Mouse (Mus musculus) midbrain, embryonic 10.5 days (tissue): ENCODE results near the gene Tbxa2r. TPM values are rescaled to one million over a fixed set of nuclear protein-coding genes. Genes with fewer than 3 reads are reported as not detected.

Source experiments
- DNase-seq: peaks from one replicate; pipeline ENCODE4 v3.0.0-alpha.2; 2017; ENCODE audit warnings: low spot score
- H3K27ac ChIP-seq: fragments of 300-500 bp; sonication (generic); replicated peaks from 2 replicates; pipeline ENCODE4 v1.5.1; 2016; ENCODE audit warnings: mild to moderate bottlenecking
- H3K27me3 ChIP-seq: fragments of 300-500 bp; sonication (generic); 2 replicates; pipeline ENCODE4 v1.6.1; 2016; ENCODE audit warnings: low read depth, mild to moderate bottlenecking; ENCODE audit not compliant: poor library complexity, severe bottlenecking
- H3K36me3 ChIP-seq: fragments of 300-500 bp; sonication (generic); 2 replicates; pipeline ENCODE4 v1.6.1; 2016; ENCODE audit warnings: mild to moderate bottlenecking, moderate library complexity
- H3K4me1 ChIP-seq: fragments of 300-500 bp; sonication (generic); 2 replicates; pipeline ENCODE4 v1.6.1; 2016
- H3K4me3 ChIP-seq: fragments of 300-500 bp; sonication (generic); 2 replicates; pipeline ENCODE4 v1.5.1; 2016; ENCODE audit warnings: mild to moderate bottlenecking, moderate library complexity
- H3K9me3 ChIP-seq: fragments of 300-500 bp; sonication (generic); replicated peaks from 2 replicates; pipeline ENCODE4 v1.6.1; 2016; ENCODE audit warnings: mild to moderate bottlenecking
- WGBS: fragments of 180-500 bp; shearing (Covaris S2); methylation state at CpG from one replicate; pipeline ENCODE4 v1.1.7; 2016; 5-methylcytosine and 5-hydroxymethylcytosine counted together
- polyA plus RNA-seq: library from polyadenylated mRNA; unstranded; fragments of >200 nt; fragmentation: Nextera tagmentation; extraction: Ambion mirVana; gene quantifications from 2 replicates; pipeline ENCODE4 v1.2.1, GENCODE M21; 2016

The Tbxa2r gene
- polyA plus RNA-seq, 1 experiment from 2014 or later = 3.3 TPM

- peaks cover 45% of the 10 kb centered on the region for H3K27me3 ChIP-seq
- under 1% methylated on average over 74 of the region's 80 CpGs for WGBS
- peak within 1 kb of the TSS; percentile 96 for H3K27ac ChIP-seq
- H3K4me1 ChIP-seq = peaks cover 57% of the 10 kb centered on the region
- peak; percentile 100 for DNase-seq
- H3K36me3 ChIP-seq = peaks cover 18% of the 10 kb centered on the region
- peak within 1 kb of the TSS; percentile 71 for H3K4me3 ChIP-seq
- H3K9me3 ChIP-seq = no peaks in the 10 kb centered on the region
These were observed 35.8 kb upstream of the Tbxa2r start, which contains the start of gene Pip5k1c for GRCm38 (mm10) chr10:81292554-81293333. Pip5k1c (plus strand) TSS chr10:81292963.

GRCm38 (mm10) chr10:81293334-81294030, 35.0 kb upstream of the Tbxa2r start:
- H3K27ac ChIP-seq = peak overlapping the region; percentile 96
- H3K36me3 ChIP-seq = peaks cover 25% of the 10 kb centered on the region
- H3K4me1 ChIP-seq = peaks cover 53% of the 10 kb centered on the region
- H3K27me3 ChIP-seq = peaks cover 37% of the 10 kb centered on the region
- H3K4me3 ChIP-seq = peak overlapping the region; percentile 71
- WGBS = 5% methylated on average over 25 of the region's 25 CpGs
- H3K9me3 ChIP-seq = no peaks in the 10 kb centered on the region
- no peak for DNase-seq

- Histone ChIP-seq H3K4me1 (peaks cover 56% of the 10 kb centered on the region), H3K27ac (peak overlapping the region; percentile 96; the same call in 1 of the 2 replicates), H3K36me3 (peaks cover 25% of the 10 kb centered on the region), H3K27me3 (peaks cover 29% of the 10 kb centered on the region), H3K4me3 (peak overlapping the region; percentile 71), H3K9me3 (no peaks in the 10 kb centered on the region)
- WGBS = 67% methylated on average over 8 of the region's 8 CpGs
- DNase-seq = no peak
These were observed 34.1 kb upstream of the Tbxa2r start for GRCm38 (mm10) chr10:81294442-81294841.

GRCm38 (mm10) chr10:81295185-81295584, 33.3 kb upstream of the Tbxa2r start:
- peak overlapping the region; percentile 71; the same call in 1 of the 2 replicates for H3K4me3 ChIP-seq
- H3K27ac ChIP-seq = no peak overlapping the region
- H3K27me3 ChIP-seq = peaks cover 22% of the 10 kb centered on the region
- DNase-seq = no peak
- no peaks in the 10 kb centered on the region for H3K9me3 ChIP-seq
- H3K36me3 ChIP-seq = peaks cover 27% of the 10 kb centered on the region
- WGBS = 93% methylated on average over 6 of the region's 6 CpGs
- H3K4me1 ChIP-seq = peaks cover 62% of the 10 kb centered on the region

GRCm38 (mm10) chr10:81297246-81297645, 31.3 kb upstream of the Tbxa2r start:
- H3K27me3 ChIP-seq = 0 out of 2 replicates have a peak, but pooled peaks cover 1% of the 10 kb centered on the region
- peaks cover 32% of the 10 kb centered on the region for H3K36me3 ChIP-seq
- H3K4me1 ChIP-seq = peaks cover 78% of the 10 kb centered on the region
- no peak for DNase-seq
- 79% methylated on average over 6 of the region's 6 CpGs for WGBS
- 0 out of 2 replicates have a peak overlapping the region, but pooled peaks have one; percentile 5 for H3K4me3 ChIP-seq
- H3K9me3 ChIP-seq = no peaks in the 10 kb centered on the region
- no peak overlapping the region for H3K27ac ChIP-seq

- Histone ChIP-seq H3K36me3 (peaks cover 37% of the 10 kb centered on the region), H3K4me3 (no peak overlapping the region), H3K9me3 (no peaks in the 10 kb centered on the region), H3K4me1 (peaks cover 84% of the 10 kb centered on the region), H3K27me3 (no peaks in the 10 kb centered on the region), H3K27ac (0 out of 2 replicates have a peak overlapping the region, but pooled peaks have one; percentile 7)
- WGBS = 80% methylated on average over 10 of the region's 10 CpGs
- DNase-seq = no peak
These were observed 30.7 kb upstream of the Tbxa2r start for GRCm38 (mm10) chr10:81297845-81298244.

GRCm38 (mm10) chr10:81298369-81299100, 30.0 kb upstream of the Tbxa2r start:
- Histone ChIP-seq H3K4me3 (no peak overlapping the region; the same call in 1 of the 2 replicates), H3K9me3 (no peaks in the 10 kb centered on the region), H3K36me3 (peaks cover 37% of the 10 kb centered on the region), H3K27ac (no peak overlapping the region), H3K27me3 (no peaks in the 10 kb centered on the region), H3K4me1 (peaks cover 87% of the 10 kb centered on the region)
- 94% methylated on average over 17 of the region's 17 CpGs for WGBS
- no peak for DNase-seq

GRCm38 (mm10) chr10:81299585-81300351, 28.8 kb upstream of the Tbxa2r start:
- WGBS = 92% methylated on average over 14 of the region's 14 CpGs
- Histone ChIP-seq H3K27ac (peak overlapping the region; percentile 52; the same call in 1 of the 2 replicates), H3K9me3 (no peaks in the 10 kb centered on the region), H3K4me1 (peaks cover 85% of the 10 kb centered on the region), H3K36me3 (peaks cover 39% of the 10 kb centered on the region), H3K27me3 (no peaks in the 10 kb centered on the region), H3K4me3 (no peak overlapping the region)
- no peak for DNase-seq

- H3K9me3 ChIP-seq = no peaks in the 10 kb centered on the region
- WGBS = 88% methylated on average over 9 of the region's 9 CpGs
- DNase-seq = no peak
- H3K4me3 ChIP-seq = no peak overlapping the region
- H3K27me3 ChIP-seq = no peaks in the 10 kb centered on the region
- H3K36me3 ChIP-seq = peaks cover 43% of the 10 kb centered on the region
- peaks cover 81% of the 10 kb centered on the region for H3K4me1 ChIP-seq
- 0 out of 2 replicates have a peak overlapping the region, but pooled peaks have one; percentile 52 for H3K27ac ChIP-seq
These were observed 28.1 kb upstream of the Tbxa2r start for GRCm38 (mm10) chr10:81300352-81300907.

- Histone ChIP-seq H3K27me3 (no peaks in the 10 kb centered on the region), H3K4me1 (peaks cover 73% of the 10 kb centered on the region), H3K4me3 (no peak overlapping the region), H3K9me3 (no peaks in the 10 kb centered on the region), H3K36me3 (peaks cover 43% of the 10 kb centered on the region), H3K27ac (0 out of 2 replicates have a peak overlapping the region, but pooled peaks have one; percentile 0)
- no peak for DNase-seq
- 81% methylated on average over 9 of the region's 9 CpGs for WGBS
These were observed 27.2 kb upstream of the Tbxa2r start for GRCm38 (mm10) chr10:81301321-81301720.

- H3K27ac ChIP-seq = peak overlapping the region; percentile 67
- no peaks in the 10 kb centered on the region for H3K9me3 ChIP-seq
- WGBS = 77% methylated on average over 4 of the region's 4 CpGs
- H3K4me1 ChIP-seq = peaks cover 66% of the 10 kb centered on the region
- DNase-seq = no peak
- no peaks in the 10 kb centered on the region for H3K27me3 ChIP-seq
- H3K4me3 ChIP-seq = peak overlapping the region; percentile 9; the same call in 1 of the 2 replicates
- peaks cover 49% of the 10 kb centered on the region for H3K36me3 ChIP-seq
These were observed 26.2 kb upstream of the Tbxa2r start for GRCm38 (mm10) chr10:81302288-81302687.
